Mouse (Mus musculus) limb, embryonic 11.5 days (tissue): ENCODE measurements around the gene Ccdc154. TPM values are rescaled to one million over a fixed set of nuclear protein-coding genes. Genes with fewer than 3 reads are reported as not detected.
A peak's percentile ranks its signal among the peaks of the same experiment; 100 is the strongest.

Experiments
- ATAC-seq: fragments of 200-750 bp; cut with Nextera tagmentation; 2 replicates; pipeline ENCODE4 v1.8.0; 2017; ENCODE audit warnings: low read depth; ENCODE audit not compliant: insufficient number of reproducible peaks, low FRiP score, low TSS enrichment
- DNase-seq: peaks from one replicate; pipeline ENCODE4 v3.0.0-alpha.2; 2015; ENCODE audit warnings: low spot score
- H3K27ac ChIP-seq: fragments of 300-500 bp; sonication (generic); replicated peaks from 2 replicates; pipeline ENCODE4 v1.5.1; 2014; ENCODE audit warnings: low read depth, mild to moderate bottlenecking, low read length
- H3K27me3 ChIP-seq: fragments of 300-500 bp; sonication (generic); 2 replicates; pipeline ENCODE4 v1.6.1; 2014; ENCODE audit warnings: mild to moderate bottlenecking, low read length, mixed read lengths; ENCODE audit not compliant: control insufficient read depth, insufficient read depth
- H3K36me3 ChIP-seq: fragments of 300-500 bp; sonication (generic); 2 replicates; pipeline ENCODE4 v1.6.1; 2014; ENCODE audit warnings: mild to moderate bottlenecking, low read length, moderate library complexity, mixed read lengths; ENCODE audit not compliant: control insufficient read depth, insufficient read depth
- H3K4me1 ChIP-seq: fragments of 300-500 bp; sonication (generic); 2 replicates; pipeline ENCODE4 v1.6.1; 2014; ENCODE audit warnings: low read length, mixed read lengths; ENCODE audit not compliant: control insufficient read depth, insufficient read depth
- H3K4me2 ChIP-seq: fragments of 300-500 bp; sonication (generic); 2 replicates; pipeline ENCODE4 v1.6.1; 2014; ENCODE audit warnings: low read depth, mild to moderate bottlenecking, moderate library complexity; ENCODE audit not compliant: severe bottlenecking
- H3K4me3 ChIP-seq: fragments of 300-500 bp; sonication (generic); 2 replicates; pipeline ENCODE4 v1.5.1; 2014; ENCODE audit warnings: low read depth, low read length
- H3K9ac ChIP-seq: fragments of 300-500 bp; sonication (generic); 2 replicates; pipeline ENCODE4 v1.6.1; 2014; ENCODE audit warnings: mild to moderate bottlenecking, low read length
- H3K9me3 ChIP-seq: fragments of 300-500 bp; sonication (generic); 2 replicates; pipeline ENCODE4 v1.6.1; 2016; ENCODE audit warnings: low read length; ENCODE audit not compliant: control insufficient read depth
- WGBS: fragments of 180-500 bp; shearing (Covaris S2); extraction: QIAGEN DNeasy Blood & Tissue Kit; methylation state at CpG from one replicate; pipeline ENCODE4 v1.1.7; 2014; 5-methylcytosine and 5-hydroxymethylcytosine counted together
- polyA plus RNA-seq: library from polyadenylated mRNA; unstranded; fragments of >200 nt; fragmentation: Nextera tagmentation; extraction: Ambion mirVana; gene quantifications from 2 replicates; pipeline ENCODE4 v1.2.1, GENCODE M21; 2014

Gene Ccdc154
- polyA plus RNA-seq, 1 experiment from 2014 or later: not detected

- no peaks in the 10 kb centered on the region for H3K4me1 ChIP-seq
- H3K36me3 ChIP-seq: no peaks in the 10 kb centered on the region
- no peaks in the 10 kb centered on the region for H3K27me3 ChIP-seq
- WGBS: 82% methylated on average over 9 of the region's 9 CpGs
- H3K9ac ChIP-seq: no peak overlapping the region
- DNase-seq: no peak
- H3K9me3 ChIP-seq: no peaks in the 10 kb centered on the region
- H3K4me3 ChIP-seq: no peak overlapping the region
- no peak for ATAC-seq
- H3K27ac ChIP-seq: no peak overlapping the region
- H3K4me2 ChIP-seq: no peak overlapping the region
Observed at GRCm38 (mm10) chr17:25127681-25128080, 34.6 kb upstream of the Ccdc154 start.

GRCm38 (mm10) chr17:25130060-25130459, 32.2 kb upstream of the Ccdc154 start:
- H3K36me3 ChIP-seq: no peaks in the 10 kb centered on the region
- H3K4me3 ChIP-seq: no peak overlapping the region
- no peak for ATAC-seq
- DNase-seq: no peak
- H3K27ac ChIP-seq: no peak overlapping the region
- H3K9ac ChIP-seq: no peak overlapping the region
- no peaks in the 10 kb centered on the region for H3K27me3 ChIP-seq
- 88% methylated on average over 1 of the region's 1 CpGs for WGBS
- no peaks in the 10 kb centered on the region for H3K9me3 ChIP-seq
- H3K4me2 ChIP-seq: no peak overlapping the region
- peaks cover 7% of the 10 kb centered on the region; the same call in 1 of the 2 replicates for H3K4me1 ChIP-seq

- peak; percentile 95 for DNase-seq
- Histone ChIP-seq H3K4me2 (peak within 1 kb of the TSS; percentile 63), H3K9me3 (no peaks in the 10 kb centered on the region), H3K27ac (no peak within 1 kb of the TSS), H3K9ac (peak within 1 kb of the TSS; percentile 76), H3K36me3 (no peaks in the 10 kb centered on the region), H3K4me3 (peak within 1 kb of the TSS; percentile 86), H3K27me3 (no peaks in the 10 kb centered on the region), H3K4me1 (peaks cover 7% of the 10 kb centered on the region; the same call in 1 of the 2 replicates)
- ATAC-seq: peak; percentile 82; the same call in 1 of the 2 replicates
- WGBS: under 1% methylated on average over 40 of the region's 40 CpGs
Observed at GRCm38 (mm10) chr17:25133275-25133698, 29.0 kb upstream of the Ccdc154 start, which contains the start of gene Clcn7. TSS of gene Clcn7 (plus strand) at chr17:25133391.

GRCm38 (mm10) chr17:25135622-25136021, 26.6 kb upstream of the Ccdc154 start:
- Histone ChIP-seq H3K4me3 (no peak overlapping the region), H3K9ac (no peak overlapping the region), H3K27me3 (no peaks in the 10 kb centered on the region), H3K4me1 (peaks cover 7% of the 10 kb centered on the region; the same call in 1 of the 2 replicates), H3K27ac (no peak overlapping the region), H3K4me2 (no peak overlapping the region), H3K36me3 (no peaks in the 10 kb centered on the region), H3K9me3 (no peaks in the 10 kb centered on the region)
- 87% methylated on average over 6 of the region's 6 CpGs for WGBS
- ATAC-seq: no peak
- no peak for DNase-seq

- Histone ChIP-seq H3K9me3 (no peaks in the 10 kb centered on the region), H3K4me3 (no peak overlapping the region), H3K9ac (no peak overlapping the region), H3K4me2 (no peak overlapping the region), H3K27me3 (no peaks in the 10 kb centered on the region), H3K27ac (no peak overlapping the region), H3K4me1 (peaks cover 6% of the 10 kb centered on the region; the same call in 1 of the 2 replicates), H3K36me3 (no peaks in the 10 kb centered on the region)
- WGBS: 96% methylated on average over 1 of the region's 1 CpGs
- ATAC-seq (no peak), DNase-seq (no peak)
Observed at GRCm38 (mm10) chr17:25138803-25139202, 23.5 kb upstream of the Ccdc154 start.

- DNase-seq (no peak), ATAC-seq (no peak)
- no peak overlapping the region for H3K9ac ChIP-seq
- no peaks in the 10 kb centered on the region for H3K9me3 ChIP-seq
- no peak overlapping the region for H3K27ac ChIP-seq
- H3K4me1 ChIP-seq: no peaks in the 10 kb centered on the region
- 69% methylated on average over 4 of the region's 4 CpGs for WGBS
- no peak overlapping the region for H3K4me3 ChIP-seq
- peaks cover 4% of the 10 kb centered on the region; the same call in 1 of the 2 replicates for H3K36me3 ChIP-seq
- H3K27me3 ChIP-seq: no peaks in the 10 kb centered on the region
- H3K4me2 ChIP-seq: no peak overlapping the region
Observed at GRCm38 (mm10) chr17:25139960-25140359, 22.3 kb upstream of the Ccdc154 start.

- H3K9ac ChIP-seq: no peak overlapping the region
- ATAC-seq: no peak
- peaks cover 2% of the 10 kb centered on the region; the same call in 1 of the 2 replicates for H3K36me3 ChIP-seq
- H3K4me3 ChIP-seq: no peak overlapping the region
- no peaks in the 10 kb centered on the region for H3K4me1 ChIP-seq
- H3K27ac ChIP-seq: no peak overlapping the region
- no peak overlapping the region for H3K4me2 ChIP-seq
- H3K9me3 ChIP-seq: no peaks in the 10 kb centered on the region
- WGBS: 77% methylated on average over 7 of the region's 7 CpGs
- no peak for DNase-seq
- no peaks in the 10 kb centered on the region for H3K27me3 ChIP-seq
Observed at GRCm38 (mm10) chr17:25163387-25163786, 1.1 kb downstream of the Ccdc154 start.

- H3K9me3 ChIP-seq: no peaks in the 10 kb centered on the region
- ATAC-seq: no peak
Observed at GRCm38 (mm10) chr17:25164770-25165169, 2.5 kb downstream of the Ccdc154 start.

More at GRCm38 (mm10) chr17:25164770-25165169, 2.5 kb downstream of the Ccdc154 start:
- H3K36me3 ChIP-seq: peaks cover 2% of the 10 kb centered on the region; the same call in 1 of the 2 replicates
- no peaks in the 10 kb centered on the region for H3K4me1 ChIP-seq
- H3K9ac ChIP-seq: no peak overlapping the region
- no peaks in the 10 kb centered on the region for H3K27me3 ChIP-seq
- DNase-seq: no peak
- WGBS: 87% methylated on average over 3 of the region's 3 CpGs
- no peak overlapping the region for H3K4me2 ChIP-seq
- H3K27ac ChIP-seq: no peak overlapping the region
- no peak overlapping the region for H3K4me3 ChIP-seq
